Mouse (Mus musculus): ENCODE data around the gene Hdac7. TPM values are rescaled to one million over a fixed set of nuclear protein-coding genes. Genes with fewer than 3 reads are reported as not detected.

Hdac7 gene
- total RNA-seq (2023) = 10 to 100 TPM; 16.3 to 24.7 TPM

DNA sequence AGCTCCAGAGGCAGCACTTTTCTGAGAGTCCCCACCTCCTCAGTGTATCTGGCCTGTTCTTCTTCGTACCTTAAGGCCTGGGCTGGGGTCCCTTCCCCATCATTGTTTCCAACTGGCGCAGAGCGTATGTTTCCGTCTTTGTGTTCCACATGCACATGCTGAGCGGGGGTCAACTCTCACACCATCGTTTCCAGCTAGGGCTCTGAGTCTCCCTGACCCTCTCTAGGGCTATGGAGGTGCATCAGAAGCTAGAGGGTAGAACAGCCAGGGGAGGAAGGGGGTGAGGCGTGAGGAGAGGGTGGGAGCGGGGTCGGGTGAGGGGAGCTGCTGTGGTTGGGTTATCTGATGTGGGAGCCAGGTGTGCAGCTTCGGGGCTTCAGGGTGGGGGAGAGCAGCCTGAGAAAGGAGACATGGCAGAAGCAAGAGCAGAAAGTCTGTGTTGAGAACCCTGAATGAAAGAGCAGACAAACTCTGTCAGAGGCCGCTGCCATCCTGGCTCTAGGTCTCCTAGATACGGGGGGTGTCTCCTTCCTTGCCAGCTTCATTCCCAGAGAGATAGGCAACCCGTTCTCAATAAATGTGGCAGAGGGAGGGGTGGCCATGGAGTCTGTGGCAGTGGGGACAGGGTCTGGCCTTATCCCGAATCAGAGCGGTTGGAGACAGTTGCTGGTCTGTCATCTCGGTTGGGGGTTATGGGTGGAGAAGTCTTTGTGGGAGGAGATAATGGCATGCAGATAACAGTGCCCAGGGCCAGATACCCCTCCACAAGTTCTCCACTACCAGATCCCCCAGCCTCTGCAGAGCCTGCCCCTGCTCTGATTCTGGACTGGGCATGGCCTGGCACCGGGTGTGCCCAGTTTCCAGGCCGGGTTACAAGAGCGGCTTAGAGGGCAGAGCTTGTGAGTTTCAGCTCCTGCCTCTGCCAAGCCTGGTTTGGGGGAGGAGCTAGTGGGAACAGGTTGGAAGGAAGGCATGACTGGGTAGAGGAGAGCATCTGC is at the start of gene Hdac7:
TSS of gene Hdac7 (minus strand) at position 466 of the 998 bp plus-strand sequence.

DNA sequence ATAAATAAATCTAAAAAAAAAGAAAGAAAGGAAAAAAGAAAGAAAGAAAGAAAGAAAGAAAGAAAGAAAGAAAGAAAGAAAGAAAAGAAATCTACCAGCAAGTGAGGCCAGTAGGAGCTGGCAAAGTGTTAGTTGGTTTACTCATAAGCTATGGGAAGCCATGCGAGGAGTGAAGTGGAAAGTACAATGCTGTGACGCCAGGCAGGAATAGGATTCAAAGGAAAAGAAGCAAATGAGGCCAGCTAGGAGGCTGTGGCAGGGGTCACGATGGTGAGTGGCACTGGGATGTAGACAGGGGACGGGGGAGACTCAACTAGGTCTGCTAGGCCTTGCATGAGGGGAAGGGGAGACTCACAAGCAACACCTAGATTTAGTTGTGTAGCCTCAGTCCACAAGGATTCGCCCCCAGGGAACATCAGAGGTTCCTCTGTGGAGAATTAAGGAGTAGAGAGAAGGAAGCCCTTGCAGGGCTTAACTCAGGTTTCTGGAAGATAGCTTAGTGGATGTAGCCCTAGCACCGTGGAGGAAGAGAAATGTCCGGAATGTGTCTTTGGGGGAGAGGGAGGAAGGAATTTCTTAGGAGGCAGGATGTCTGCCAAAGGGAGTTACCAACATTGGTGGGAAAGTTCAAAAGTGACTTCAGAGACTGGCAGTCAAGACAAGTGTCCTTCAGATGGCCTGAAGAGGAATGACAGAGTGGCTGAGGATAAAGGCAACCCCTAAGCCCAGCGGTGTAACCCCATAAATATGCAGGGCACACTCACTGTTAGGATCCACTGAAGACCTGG is 65.8 kb downstream of the Hdac7 start, which contains the start of gene Slc48a1:
TSS of gene Slc48a1 (plus strand) at position 210 of the 788 bp plus-strand sequence.

GRCm38 (mm10) chr15:97767280-97768186 is 76.8 kb downstream of the Hdac7 start, which contains the start of gene Rapgef3:
Gene Rapgef3, minus strand, starts transcription at chr15:97767972.

Other genes with a start within 250 kb of the Hdac7 start
- 1 to 10 TPM; 5.4 to 5.7 TPM for gene Rpap3, start 138.7 kb downstream of the Hdac7 start, total RNA-seq (2023)
- gene Endou, start 113.2 kb downstream of the Hdac7 start, total RNA-seq (2023) = under 1 TPM; 0.20 to 0.44 TPM
- 10 to 100 TPM in 1 of 2 experiments, 1 to 10 TPM in 1; 6.6 to 10.3 TPM for gene Rapgef3, start 76.5 kb downstream of the Hdac7 start, total RNA-seq (2023)
- gene Slc48a1, start 66.0 kb downstream of the Hdac7 start, total RNA-seq (2023) = 10 to 100 TPM; 38.7 to 45.2 TPM
- 1 to 10 TPM; 1.1 to 1.2 TPM for gene Vdr, start 66.1 kb upstream of the Hdac7 start, total RNA-seq (2023)
- 10 to 100 TPM; 10.2 to 13.6 TPM for gene Tmem106c, start 119.7 kb upstream of the Hdac7 start, total RNA-seq (2023)
- gene Col2a1, start 160.2 kb upstream of the Hdac7 start, total RNA-seq (2023) = 1 to 10 TPM in 1 of 2 experiments, under 1 TPM in 1; 0.66 to 1.5 TPM
- 10 to 100 TPM in 1 of 2 experiments, 1 to 10 TPM in 1; 5.3 to 14.1 TPM for gene Pfkm, start 248.1 kb upstream of the Hdac7 start, total RNA-seq (2023)
- 10 to 100 TPM; 34.0 to 34.8 TPM for gene Senp1, start 249.2 kb upstream of the Hdac7 start, total RNA-seq (2023)